Mouse (Mus musculus): ENCODE measurements around the gene Olfr492. TPM values are rescaled to one million over a fixed set of nuclear protein-coding genes. Genes with fewer than 3 reads are reported as not detected.

Olfr492 gene
- not detected in 2 replicates for polyA plus RNA-seq (2015; fragmentation: Nextera tagmentation; extraction: Ambion mirVana)

DNA sequence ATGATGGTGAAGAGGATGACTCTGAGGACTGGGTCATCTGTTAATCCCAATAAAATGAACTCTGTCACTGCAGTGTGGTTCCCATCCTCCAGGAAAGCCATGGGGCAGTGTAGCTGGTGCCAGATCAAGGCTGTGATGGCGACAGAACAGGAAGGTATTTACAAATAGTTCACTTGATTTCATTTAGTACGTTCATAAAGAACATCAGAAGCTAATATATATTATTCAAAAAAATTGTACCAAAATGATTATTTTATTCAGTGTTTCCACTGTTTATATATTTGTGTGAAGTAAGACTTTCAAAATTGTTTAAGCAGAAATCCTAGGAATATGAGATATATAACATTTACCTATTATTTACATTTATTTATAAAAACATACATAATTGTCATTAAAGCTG is at the start of gene Olfr492:
TSS of gene Olfr492 (minus strand) at position 101 of the 400 bp plus-strand sequence.
- no peak for DNase-seq (ENCODE audit: low spot score)

- no peak for DNase-seq (ENCODE audit: low spot score)
These were observed 41.6 kb upstream of the Olfr492 start, which contains the start of gene Olfr494 for GRCm38 (mm10) chr7:108365035-108365434. Gene Olfr494 (plus strand): TSS chr7:108365335.

- DNase-seq (ENCODE audit: low spot score): no peak
These were observed 23.4 kb upstream of the Olfr492 start, which contains the start of gene Olfr493 for GRCm38 (mm10) chr7:108346879-108347278. Gene Olfr493 (minus strand): TSS chr7:108346979.

- DNase-seq (ENCODE audit: low spot score): no peak
These were observed 10.3 kb downstream of the Olfr492 start, which contains the start of gene Olfr491 for GRCm38 (mm10) chr7:108313151-108313550. Gene Olfr491 (plus strand): TSS chr7:108313451.

GRCm38 (mm10) chr7:108288834-108289233 is 34.6 kb downstream of the Olfr492 start, which contains the start of gene Olfr490:
Gene Olfr490 (minus strand): TSS chr7:108288934.
- DNase-seq (ENCODE audit: low spot score): no peak

Other genes starting within 250 kb of the Olfr492 start
- not detected in 2 replicates for gene Olfr481, start 243.8 kb downstream of the Olfr492 start, polyA plus RNA-seq (2015; fragmentation: Nextera tagmentation; extraction: Ambion mirVana)
- 0.09 and 0.10 TPM in 2 replicates for gene Olfr482, start 226.1 kb downstream of the Olfr492 start, polyA plus RNA-seq (2015; fragmentation: Nextera tagmentation; extraction: Ambion mirVana)
- gene Olfr483, start 222.8 kb downstream of the Olfr492 start, polyA plus RNA-seq (2015; fragmentation: Nextera tagmentation; extraction: Ambion mirVana): not detected in 2 replicates
- gene Olfr484, start 196.2 kb downstream of the Olfr492 start, polyA plus RNA-seq (2015; fragmentation: Nextera tagmentation; extraction: Ambion mirVana): not detected in 2 replicates
- gene Olfr485, start 163.8 kb downstream of the Olfr492 start, polyA plus RNA-seq (2015; fragmentation: Nextera tagmentation; extraction: Ambion mirVana): not detected in 2 replicates
- gene Olfr486, start 150.9 kb downstream of the Olfr492 start, polyA plus RNA-seq (2015; fragmentation: Nextera tagmentation; extraction: Ambion mirVana): not detected in 2 replicates
- not detected in 2 replicates for gene Olfr487, start 109.0 kb downstream of the Olfr492 start, polyA plus RNA-seq (2015; fragmentation: Nextera tagmentation; extraction: Ambion mirVana)
- not detected in 2 replicates for gene Olfr488, start 65.3 kb downstream of the Olfr492 start, polyA plus RNA-seq (2015; fragmentation: Nextera tagmentation; extraction: Ambion mirVana)
- gene Olfr490, start 34.7 kb downstream of the Olfr492 start, polyA plus RNA-seq (2015; fragmentation: Nextera tagmentation; extraction: Ambion mirVana): not detected in 2 replicates
- not detected in 2 replicates for gene Olfr491, start 10.2 kb downstream of the Olfr492 start, polyA plus RNA-seq (2015; fragmentation: Nextera tagmentation; extraction: Ambion mirVana)
- gene Olfr493, start 23.3 kb upstream of the Olfr492 start, polyA plus RNA-seq (2015; fragmentation: Nextera tagmentation; extraction: Ambion mirVana): not detected in 2 replicates
- gene Olfr494, start 41.7 kb upstream of the Olfr492 start, polyA plus RNA-seq (2015; fragmentation: Nextera tagmentation; extraction: Ambion mirVana): not detected in 2 replicates
- not detected in 2 replicates for gene Olfr495, start 69.5 kb upstream of the Olfr492 start, polyA plus RNA-seq (2015; fragmentation: Nextera tagmentation; extraction: Ambion mirVana)
- gene Olfr497, start 96.7 kb upstream of the Olfr492 start, polyA plus RNA-seq (2015; fragmentation: Nextera tagmentation; extraction: Ambion mirVana): not detected in 2 replicates
- gene Olfr498, start 141.7 kb upstream of the Olfr492 start, polyA plus RNA-seq (2015; fragmentation: Nextera tagmentation; extraction: Ambion mirVana): not detected in 2 replicates
- gene Olfr502, start 201.4 kb upstream of the Olfr492 start, polyA plus RNA-seq (2015; fragmentation: Nextera tagmentation; extraction: Ambion mirVana): not detected in 2 replicates
- gene Olfr503, start 220.9 kb upstream of the Olfr492 start, polyA plus RNA-seq (2015; fragmentation: Nextera tagmentation; extraction: Ambion mirVana): not detected in 2 replicates
- gene Olfr504, start 242.1 kb upstream of the Olfr492 start, polyA plus RNA-seq (2015; fragmentation: Nextera tagmentation; extraction: Ambion mirVana): not detected in 2 replicates